Mouse (Mus musculus) stomach, embryonic 14.5 days (tissue): ENCODE measurements around the gene Ankrd17. TPM values are rescaled to one million over a fixed set of nuclear protein-coding genes. Genes with fewer than 3 reads are reported as not detected.
A peak's percentile ranks its signal among the peaks of the same experiment; 100 is the strongest.

Source experiments
- ATAC-seq: fragments of 200-750 bp; cut with Nextera tagmentation; 2 replicates; pipeline ENCODE4 v1.8.0; 2017; ENCODE audit warnings: low read depth, moderate TSS enrichment; ENCODE audit not compliant: insufficient number of reproducible peaks, insufficient read depth, low FRiP score
- H3K27ac ChIP-seq: fragments of 300-500 bp; sonication (generic); 2 replicates; pipeline ENCODE4 v1.5.1; 2014; ENCODE audit warnings: mild to moderate bottlenecking, low read length, moderate library complexity, mixed read lengths
- H3K27me3 ChIP-seq: fragments of 300-500 bp; sonication (generic); 2 replicates; pipeline ENCODE4 v1.6.1; 2014; ENCODE audit warnings: low read length, control low read depth, mixed read lengths; ENCODE audit not compliant: control insufficient read depth, insufficient read depth
- H3K36me3 ChIP-seq: fragments of 300-500 bp; sonication (generic); 2 replicates; pipeline ENCODE4 v1.6.1; 2014; ENCODE audit warnings: mild to moderate bottlenecking, control low read depth, low read length, moderate library complexity, mixed read lengths; ENCODE audit not compliant: control insufficient read depth, insufficient read depth
- H3K4me1 ChIP-seq: fragments of 300-500 bp; sonication (generic); 2 replicates; pipeline ENCODE4 v1.6.1; 2014; ENCODE audit warnings: low read length, control low read depth, mixed read lengths; ENCODE audit not compliant: control insufficient read depth, insufficient read depth
- H3K4me2 ChIP-seq: fragments of 300-500 bp; sonication (generic); replicated peaks from 2 replicates; pipeline ENCODE4 v1.6.1; 2014; ENCODE audit warnings: low read depth, low read length, control low read depth
- H3K4me3 ChIP-seq: fragments of 300-500 bp; sonication (generic); 2 replicates; pipeline ENCODE4 v1.5.1; 2014; ENCODE audit warnings: low read depth, low read length, control low read depth
- H3K9ac ChIP-seq: fragments of 300-500 bp; sonication (generic); replicated peaks from 2 replicates; pipeline ENCODE4 v1.6.1; 2014; ENCODE audit warnings: low read depth, mild to moderate bottlenecking, control low read depth, low read length, moderate library complexity, mixed read lengths
- H3K9me3 ChIP-seq: fragments of 300-500 bp; sonication (generic); 2 replicates; pipeline ENCODE4 v1.6.1; 2016; ENCODE audit warnings: low read depth, low read length, control low read depth; ENCODE audit not compliant: control insufficient read depth
- WGBS: fragments of 180-500 bp; shearing (Covaris S2); extraction: QIAGEN DNeasy Blood & Tissue Kit; methylation state at CpG from one replicate; pipeline ENCODE4 v1.1.7; 2014; 5-methylcytosine and 5-hydroxymethylcytosine counted together
- polyA plus RNA-seq: library from polyadenylated mRNA; unstranded; fragments of >200 nt; fragmentation: Nextera tagmentation; extraction: Ambion mirVana; gene quantifications from 2 replicates; pipeline ENCODE4 v1.2.1, GENCODE M21; 2014

Ankrd17 gene
- polyA plus RNA-seq, 1 experiment from 2014 or later: 43.6 TPM

GRCm38 (mm10) chr5:90223534-90224381, 142.6 kb downstream of the Ankrd17 start, which contains the start of gene Cox18:
Cox18 (minus strand) TSS chr5:90224001.
- H3K4me2 ChIP-seq: peak within 1 kb of the TSS; percentile 67
- H3K27ac ChIP-seq: peak within 1 kb of the TSS; percentile 87
- H3K9ac ChIP-seq: peak within 1 kb of the TSS; percentile 82
- peak within 1 kb of the TSS; percentile 90 for H3K4me3 ChIP-seq
- peak; percentile 98 for ATAC-seq
- under 1% methylated on average over 62 of the region's 62 CpGs for WGBS
- peaks cover 30% of the 10 kb centered on the region for H3K36me3 ChIP-seq
- H3K9me3 ChIP-seq: no peaks in the 10 kb centered on the region
- no peaks in the 10 kb centered on the region for H3K27me3 ChIP-seq
- peaks cover 7% of the 10 kb centered on the region for H3K4me1 ChIP-seq

- Histone ChIP-seq H3K27ac (no peak overlapping the region), H3K4me2 (peak overlapping the region; percentile 67), H3K27me3 (no peaks in the 10 kb centered on the region), H3K36me3 (peaks cover 33% of the 10 kb centered on the region), H3K4me1 (peaks cover 7% of the 10 kb centered on the region), H3K9ac (peak overlapping the region; percentile 82; the same call in 1 of the 2 replicates), H3K9me3 (no peaks in the 10 kb centered on the region), H3K4me3 (peak overlapping the region; percentile 90)
- ATAC-seq: no peak
- WGBS: 34% methylated on average over 3 of the region's 3 CpGs
Measured at GRCm38 (mm10) chr5:90222937-90223336, 143.4 kb downstream of the Ankrd17 start.

GRCm38 (mm10) chr5:90217791-90218190, 148.6 kb downstream of the Ankrd17 start:
- H3K27ac ChIP-seq: no peak overlapping the region
- no peak overlapping the region for H3K4me3 ChIP-seq
- H3K27me3 ChIP-seq: no peaks in the 10 kb centered on the region
- no peak overlapping the region for H3K4me2 ChIP-seq
- no peak for ATAC-seq
- WGBS: 91% methylated on average over 3 of the region's 3 CpGs
- H3K36me3 ChIP-seq: peaks cover 43% of the 10 kb centered on the region
- no peak overlapping the region for H3K9ac ChIP-seq
- no peaks in the 10 kb centered on the region for H3K9me3 ChIP-seq
- peaks cover 3% of the 10 kb centered on the region for H3K4me1 ChIP-seq

- H3K9me3 ChIP-seq: no peaks in the 10 kb centered on the region
- no peak overlapping the region for H3K9ac ChIP-seq
- no peak overlapping the region for H3K27ac ChIP-seq
- H3K4me3 ChIP-seq: no peak overlapping the region
- no peak for ATAC-seq
- peaks cover 43% of the 10 kb centered on the region for H3K36me3 ChIP-seq
- H3K27me3 ChIP-seq: no peaks in the 10 kb centered on the region
- no peaks in the 10 kb centered on the region for H3K4me1 ChIP-seq
- H3K4me2 ChIP-seq: no peak overlapping the region
- WGBS: 93% methylated on average over 12 of the region's 12 CpGs
Measured at GRCm38 (mm10) chr5:90217226-90217625, 149.2 kb downstream of the Ankrd17 start.

GRCm38 (mm10) chr5:90213356-90213755, 153.0 kb downstream of the Ankrd17 start:
- no peak overlapping the region for H3K27ac ChIP-seq
- H3K4me1 ChIP-seq: no peaks in the 10 kb centered on the region
- ATAC-seq: no peak
- H3K27me3 ChIP-seq: no peaks in the 10 kb centered on the region
- no peaks in the 10 kb centered on the region for H3K9me3 ChIP-seq
- WGBS: 96% methylated on average over 12 of the region's 12 CpGs
- H3K4me3 ChIP-seq: no peak overlapping the region
- H3K4me2 ChIP-seq: no peak overlapping the region
- H3K9ac ChIP-seq: no peak overlapping the region
- H3K36me3 ChIP-seq: peaks cover 27% of the 10 kb centered on the region

GRCm38 (mm10) chr5:90203168-90203567, 163.2 kb downstream of the Ankrd17 start:
- no peak overlapping the region for H3K4me2 ChIP-seq
- H3K9me3 ChIP-seq: no peaks in the 10 kb centered on the region
- no peaks in the 10 kb centered on the region for H3K36me3 ChIP-seq
- H3K4me1 ChIP-seq: no peaks in the 10 kb centered on the region
- H3K4me3 ChIP-seq: no peak overlapping the region
- H3K9ac ChIP-seq: no peak overlapping the region
- no peaks in the 10 kb centered on the region for H3K27me3 ChIP-seq
- 19% methylated on average over 5 of the region's 5 CpGs for WGBS
- no peak overlapping the region for H3K27ac ChIP-seq
- ATAC-seq: no peak

- H3K36me3 ChIP-seq: no peaks in the 10 kb centered on the region
- 77% methylated on average over 9 of the region's 9 CpGs for WGBS
- H3K27ac ChIP-seq: no peak overlapping the region
- no peak for ATAC-seq
- no peak overlapping the region for H3K9ac ChIP-seq
- H3K27me3 ChIP-seq: no peaks in the 10 kb centered on the region
- no peak overlapping the region for H3K4me3 ChIP-seq
- no peaks in the 10 kb centered on the region for H3K4me1 ChIP-seq
- no peak overlapping the region for H3K4me2 ChIP-seq
- no peaks in the 10 kb centered on the region for H3K9me3 ChIP-seq
Measured at GRCm38 (mm10) chr5:90202447-90203117, 163.8 kb downstream of the Ankrd17 start.

- Histone ChIP-seq H3K4me2 (no peak overlapping the region; the same call in 1 of the 2 replicates), H3K36me3 (no peaks in the 10 kb centered on the region), H3K27me3 (no peaks in the 10 kb centered on the region), H3K4me1 (no peaks in the 10 kb centered on the region), H3K4me3 (no peak overlapping the region), H3K9ac (no peak overlapping the region), H3K27ac (no peak overlapping the region), H3K9me3 (no peaks in the 10 kb centered on the region)
- ATAC-seq: peak; percentile 66; the same call in 1 of the 2 replicates
- 48% methylated on average over 16 of the region's 16 CpGs for WGBS
Measured at GRCm38 (mm10) chr5:90199922-90200632, 166.3 kb downstream of the Ankrd17 start.
